Mouse (Mus musculus) induced T-regulatory cell, adult 2 months (primary cell): ENCODE results near the gene Ap1m1.

ENCODE experiments used
- DNase-seq: peaks from one replicate; pipeline ENCODE4 v3.0.0-alpha.2; 2012; ENCODE audit warnings: low read depth

Ap1m1 gene

GRCm38 (mm10) chr8:72239499-72240402, at the start of gene Ap1m1:
Gene Ap1m1, plus strand, starts transcription at chr8:72240018.
- peak; percentile 100 for DNase-seq

DNA sequence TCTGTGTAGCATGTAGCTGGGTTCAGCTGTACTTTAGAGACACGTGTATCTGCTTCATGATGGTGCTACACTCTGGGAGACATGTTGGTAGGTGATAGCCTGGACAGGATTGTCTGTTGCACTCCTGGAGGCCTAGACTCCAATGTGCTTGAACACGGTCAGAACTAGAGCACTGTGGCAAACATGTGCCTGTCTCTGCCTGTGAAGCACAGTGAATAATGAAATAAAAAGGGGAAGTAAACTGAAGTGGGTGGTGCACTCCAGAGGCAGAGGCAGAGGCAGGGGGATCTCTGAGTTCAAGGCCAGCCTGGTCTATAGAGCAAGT, 49.6 kb upstream of the Ap1m1 start:
- peak; percentile 56 for DNase-seq

GRCm38 (mm10) chr8:72192065-72192464, 47.8 kb upstream of the Ap1m1 start:
- DNase-seq = no peak

GRCm38 (mm10) chr8:72197997-72198396, 41.8 kb upstream of the Ap1m1 start:
- DNase-seq = peak; percentile 40

- peak; percentile 25 for DNase-seq
These were observed 31.2 kb upstream of the Ap1m1 start for GRCm38 (mm10) chr8:72208582-72208981.

DNA sequence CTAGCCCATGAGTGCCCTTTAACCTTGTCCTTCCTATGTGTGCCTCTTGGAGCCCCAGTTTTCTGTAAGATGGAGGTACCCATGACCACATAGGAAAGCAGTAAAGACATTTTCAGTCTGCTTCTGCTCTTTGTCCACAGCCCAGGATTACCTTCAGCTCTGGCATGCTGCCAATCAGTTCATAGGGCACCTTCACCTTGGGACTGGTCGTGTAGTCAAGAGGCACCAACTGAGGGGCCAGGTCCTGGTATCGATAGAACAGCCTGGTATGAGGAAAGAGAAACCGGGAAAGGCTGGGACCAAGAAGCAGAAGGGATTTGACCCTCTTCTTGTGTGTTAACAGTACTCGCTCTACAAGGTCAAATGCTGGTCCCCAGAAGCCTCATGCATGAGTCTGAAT, 29.6 kb upstream of the Ap1m1 start:
- DNase-seq = no peak

- DNase-seq = peak; percentile 41
These were observed 29.1 kb upstream of the Ap1m1 start for GRCm38 (mm10) chr8:72210710-72211109.

DNA sequence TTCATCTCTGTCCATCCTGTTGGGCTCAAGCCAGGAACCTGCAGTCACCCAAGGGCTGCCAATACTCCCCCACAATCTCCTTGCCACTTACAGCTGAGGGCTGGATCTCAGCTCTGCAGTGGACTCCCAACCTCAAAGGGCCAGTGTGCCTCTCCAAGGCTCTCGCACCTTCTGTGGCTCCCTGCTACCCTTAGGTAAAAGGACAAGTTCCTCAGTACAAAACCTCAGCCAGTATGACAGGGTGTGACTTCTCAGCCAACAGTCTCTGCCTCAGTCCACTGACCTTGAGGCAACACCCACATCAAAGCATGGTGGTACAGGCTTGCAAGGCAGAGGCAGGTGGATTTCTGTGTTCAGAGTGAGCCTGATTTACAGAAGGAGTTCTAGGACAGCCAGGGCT, 28.0 kb upstream of the Ap1m1 start:
- no peak for DNase-seq

DNA sequence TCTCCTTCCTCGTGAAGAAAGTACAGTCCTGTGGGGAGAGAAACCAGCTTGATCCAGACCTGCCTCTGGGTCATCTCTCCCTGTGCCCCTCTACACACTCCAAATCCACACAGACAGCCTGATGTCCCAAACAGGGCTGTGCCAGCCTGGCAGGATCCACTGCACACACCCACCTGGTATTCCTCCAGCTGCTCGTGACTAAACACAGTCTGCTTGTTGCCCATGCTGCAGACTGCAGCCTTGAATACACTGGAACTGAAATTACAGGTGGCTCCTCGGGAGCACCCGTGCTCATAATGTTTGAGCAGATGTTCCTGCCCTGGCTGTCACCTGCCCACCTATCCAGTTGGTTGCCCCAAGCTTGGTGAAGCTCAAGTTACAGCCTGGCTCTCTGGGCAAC, 27.1 kb upstream of the Ap1m1 start, which contains the start of gene Cib3:
Gene Cib3, minus strand, starts transcription at position 87 of the 400 bp plus-strand sequence.
- no peak for DNase-seq

GRCm38 (mm10) chr8:72213536-72213935, 26.3 kb upstream of the Ap1m1 start, which contains the start of gene Gm11034:
Gene Gm11034, minus strand, starts transcription at chr8:72213636.
- DNase-seq = no peak

- DNase-seq = peak; percentile 68
These were observed 24.8 kb upstream of the Ap1m1 start for GRCm38 (mm10) chr8:72215060-72215459.

GRCm38 (mm10) chr8:72215871-72216270, 23.9 kb upstream of the Ap1m1 start:
- peak; percentile 73 for DNase-seq

DNA sequence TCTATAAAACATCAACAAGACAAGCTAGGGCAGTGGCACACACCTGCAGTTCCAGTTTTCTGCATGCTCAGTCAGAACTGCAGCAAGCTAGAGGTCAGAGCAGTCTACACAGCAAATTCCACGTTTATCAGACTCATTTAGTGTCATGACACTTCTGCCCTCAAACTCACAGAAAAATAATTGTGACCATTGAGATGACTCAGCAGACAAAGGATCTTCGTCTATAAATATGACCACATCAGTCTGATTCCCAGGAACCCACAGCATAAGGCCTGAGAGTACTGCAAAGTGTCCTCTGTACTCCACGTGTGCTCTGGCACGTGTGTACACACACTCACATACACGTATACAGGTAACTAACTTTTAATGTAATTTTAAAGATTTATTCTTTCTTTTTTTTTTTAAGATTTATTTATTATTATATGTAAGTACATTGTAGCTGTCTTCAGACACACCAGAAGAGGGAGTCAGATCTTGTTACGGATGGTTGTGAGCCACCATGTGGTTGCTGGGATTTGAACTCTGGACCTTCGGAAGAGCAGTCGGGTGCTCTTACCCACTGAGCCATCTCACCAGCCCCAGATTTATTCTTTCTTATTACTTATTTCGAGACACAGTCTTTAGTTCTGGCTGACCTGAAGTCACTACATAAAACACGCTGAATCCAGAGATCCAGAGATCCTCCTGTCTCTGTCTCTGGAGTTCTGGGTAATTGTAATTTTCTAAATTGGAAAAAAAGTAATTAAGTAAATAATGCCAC, 20.9 kb upstream of the Ap1m1 start:
- DNase-seq = peak; percentile 54

- peak; percentile 99 for DNase-seq
These were observed 20.1 kb upstream of the Ap1m1 start, which contains the start of gene Fam32a for GRCm38 (mm10) chr8:72219541-72220363. Gene Fam32a, plus strand, starts transcription at chr8:72219730.

DNA sequence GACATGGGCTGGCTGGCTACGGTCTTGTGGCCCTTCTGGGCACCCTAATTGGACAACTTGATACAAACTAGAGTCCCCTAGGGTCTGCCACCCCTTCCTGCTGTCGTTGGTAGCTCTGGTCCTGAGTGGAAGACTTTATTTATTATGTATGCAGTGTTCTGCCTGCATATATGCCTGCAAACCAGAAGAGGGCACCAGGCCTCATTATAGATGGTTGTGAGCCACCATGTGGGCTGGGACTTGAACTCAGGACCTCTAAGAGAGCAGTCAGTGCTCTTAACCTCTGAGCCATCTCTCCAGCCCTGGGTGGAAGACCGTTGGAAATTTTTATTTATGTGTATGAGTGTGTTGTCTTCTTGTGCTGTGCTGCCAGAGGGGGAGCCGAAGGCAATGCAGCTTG, 19.1 kb upstream of the Ap1m1 start:
- DNase-seq = peak; percentile 54

DNA sequence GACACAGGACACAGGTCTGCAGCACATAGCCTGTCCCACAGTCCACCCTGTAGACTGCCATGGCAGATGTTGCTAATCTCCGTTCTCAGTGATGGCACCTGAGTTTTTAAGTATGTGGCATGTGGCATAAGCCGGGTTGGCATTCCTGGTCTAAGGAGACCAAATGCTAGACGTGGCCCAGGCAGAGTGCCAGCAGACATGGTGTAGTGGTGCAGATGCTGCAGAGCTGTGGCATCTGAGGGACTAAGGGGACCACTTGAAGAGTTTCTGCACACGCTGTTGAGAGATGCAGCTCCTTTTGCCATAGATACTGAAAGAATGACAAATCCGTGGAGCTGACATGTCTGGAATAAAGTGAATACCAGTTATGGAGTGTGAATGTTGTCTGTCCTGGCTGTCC, 17.2 kb upstream of the Ap1m1 start:
- no peak for DNase-seq

- DNase-seq = no peak
These were observed 565 bp downstream of the Ap1m1 start for GRCm38 (mm10) chr8:72240403-72240763.

DNA sequence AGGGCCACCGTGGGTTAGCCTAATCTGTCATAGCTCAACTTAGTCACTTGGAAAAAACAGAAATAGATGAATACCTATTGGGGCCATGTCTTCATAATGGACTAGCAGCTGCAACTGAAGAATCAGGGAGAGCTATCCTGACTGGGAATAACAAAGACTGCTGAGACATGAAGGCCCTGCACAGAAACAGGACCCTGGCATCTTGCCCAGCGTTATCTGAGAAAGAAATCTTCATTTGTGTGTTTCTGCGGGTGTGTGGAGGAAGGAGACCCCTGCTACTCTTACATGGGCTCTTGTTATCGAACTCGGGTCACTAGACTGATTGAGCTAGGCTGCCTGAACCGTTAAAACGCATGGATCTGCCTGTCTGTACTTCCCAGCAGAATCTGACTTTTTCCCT, 1.1 kb downstream of the Ap1m1 start:
- DNase-seq = peak; percentile 44

DNA sequence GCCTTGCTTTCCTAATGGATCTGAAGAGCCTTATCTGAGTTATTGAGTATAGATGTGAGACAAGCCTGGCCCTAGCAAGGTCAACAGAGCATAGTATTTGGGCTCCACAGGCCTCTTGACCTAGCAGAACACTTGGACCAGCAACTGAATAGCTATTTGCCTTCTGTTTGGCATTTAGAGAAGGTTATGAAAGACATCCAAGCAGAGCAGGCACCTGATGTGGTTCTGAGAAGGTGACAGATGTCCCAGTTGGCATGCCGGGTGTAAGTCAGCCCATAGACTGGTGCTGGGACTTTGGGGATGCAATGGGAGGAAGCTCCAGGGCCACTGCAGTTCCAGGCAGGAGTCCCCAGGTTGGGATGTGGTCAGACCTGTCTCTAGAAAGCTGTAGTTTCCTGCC, 2.4 kb downstream of the Ap1m1 start:
- no peak for DNase-seq

DNA sequence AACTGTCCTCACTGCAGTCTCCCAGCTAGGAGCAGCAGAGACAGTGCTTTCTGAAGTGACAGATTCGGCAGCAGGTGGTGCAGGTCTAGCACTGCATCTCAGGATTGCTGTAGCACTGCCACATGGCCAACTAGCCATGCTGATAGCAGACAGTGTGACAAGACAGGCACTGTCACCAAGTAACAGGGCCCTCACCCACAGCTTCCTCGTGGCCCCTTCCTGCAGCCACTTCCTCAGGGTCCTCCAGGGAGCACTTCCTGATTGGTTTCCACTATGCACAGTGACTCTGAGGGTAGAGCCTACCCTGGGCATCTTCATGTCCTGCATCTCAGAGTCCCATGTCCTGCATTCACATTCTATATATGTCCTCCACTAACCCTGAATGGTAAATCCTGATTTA, 4.8 kb downstream of the Ap1m1 start:
- no peak for DNase-seq

DNA sequence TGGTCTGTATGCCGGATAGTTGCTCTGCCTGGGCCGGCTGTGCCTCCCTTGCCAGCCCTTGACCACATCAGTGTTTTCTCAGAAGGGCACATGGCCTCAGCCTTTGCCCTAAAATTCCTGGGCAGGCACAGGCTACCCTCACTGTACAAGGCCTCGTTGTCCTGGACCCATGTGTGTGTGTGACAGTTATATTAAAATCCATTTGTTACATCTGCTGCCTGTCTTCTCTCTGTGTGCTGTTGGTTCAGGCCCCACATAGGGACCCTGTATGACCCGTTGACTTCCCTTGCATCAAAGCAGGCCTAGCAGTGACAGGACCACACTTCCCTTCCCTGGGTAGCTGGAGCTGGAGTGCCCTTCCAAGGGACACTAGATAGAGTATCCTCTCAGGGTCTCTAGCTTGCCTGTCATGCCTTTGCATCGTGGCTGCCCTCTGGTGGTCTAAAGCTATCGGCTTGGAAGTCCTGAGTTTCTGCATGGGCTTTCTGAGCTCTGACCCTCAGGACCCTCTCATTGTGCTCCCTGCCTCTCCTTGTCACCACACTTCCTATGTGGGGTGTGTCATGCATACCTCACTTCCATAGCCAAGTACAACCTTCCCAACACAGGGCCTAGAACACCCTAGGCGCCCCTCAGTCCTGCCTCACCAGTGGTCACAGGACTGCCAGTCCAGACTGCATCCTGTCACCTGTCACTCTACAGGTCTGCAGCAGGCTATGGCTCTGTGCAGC, 17.5 kb downstream of the Ap1m1 start:
- DNase-seq = peak; percentile 58

- no peak for DNase-seq
These were observed 18.1 kb downstream of the Ap1m1 start for GRCm38 (mm10) chr8:72257902-72258238.
